Mouse (Mus musculus): Measurements from ENCODE around the gene Gm6169.

- no peak for TF ChIP-seq CTCF (conservative IDR thresholded peaks at IDR 0.05; ENCODE audit: low read length)
- TF ChIP-seq POU5F1 (IDR thresholded peaks at IDR 0.05; ENCODE audit: borderline replicate concordance, low read length), result no peak
- no peak for TF ChIP-seq NANOG (IDR thresholded peaks at IDR 0.05; ENCODE audit: borderline replicate concordance, low read length)
Observed at GRCm38 (mm10) chr13:97051158-97051557, 47.9 kb downstream of the Gm6169 start.
